Mouse (Mus musculus): ENCODE measurements around the gene Slc22a23. TPM values are rescaled to one million over a fixed set of nuclear protein-coding genes. Genes with fewer than 3 reads are reported as not detected.

Gene Slc22a23
- total and polyA plus RNA-seq, 2 experiments from 2014 or later = 14.9 to 145 TPM

DNA sequence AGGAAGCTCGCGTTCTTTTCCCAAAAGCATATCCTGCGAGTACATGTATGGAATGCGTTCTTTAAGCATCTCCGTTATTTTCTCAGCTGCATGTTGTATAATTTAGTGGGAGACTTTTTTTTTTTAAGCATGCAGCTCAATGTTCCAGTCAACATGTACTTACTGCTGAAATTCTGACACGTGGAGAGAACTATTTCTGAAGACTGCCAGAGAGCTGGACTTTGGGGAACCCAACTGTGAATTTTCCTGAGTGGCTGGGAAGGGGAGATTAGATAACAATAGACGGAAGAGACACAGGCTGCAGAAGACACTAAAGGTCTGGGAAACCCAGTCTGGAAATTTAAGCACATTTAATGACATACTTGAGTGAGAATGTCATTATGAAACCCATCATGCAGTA, 1.3 kb upstream of the Slc22a23 start:
- Histone ChIP-seq H3K27ac (ENCODE audit: low read depth, low read length) (peak overlapping the region; percentile 91; the same call in 1 of the 2 replicates), H3K9ac (replicated peaks; ENCODE audit: low read length, poor library complexity, severe bottlenecking) (0 out of 2 replicates have a peak overlapping the region, but pooled peaks have one; percentile 90)

GRCm38 (mm10) chr13:34344376-34345127, 430 bp downstream of the Slc22a23 start:
- no peaks in the 10 kb centered on the region for H3K27me3 ChIP-seq (ENCODE audit: insufficient read depth, low read length)

More for the DNA sequence above, 1.3 kb upstream of the Slc22a23 start:
- Histone ChIP-seq H3K4me3 (ENCODE audit: low read depth, low read length) (peak overlapping the region; percentile 90), H3K36me3 (ENCODE audit: insufficient read depth, low read length) (no peaks in the 10 kb centered on the region), H3K4me2 (ENCODE audit: low read depth, low read length, poor library complexity, severe bottlenecking) (peak overlapping the region; percentile 91), H3K9me3 (ENCODE audit: low read length) (no peaks in the 10 kb centered on the region), H3K4me1 (ENCODE audit: insufficient read depth, low read length) (peaks cover 12% of the 10 kb centered on the region; the same call in 1 of the 2 replicates), H3K27me3 (ENCODE audit: insufficient read depth, low read length) (no peaks in the 10 kb centered on the region)
- DNase-seq (ENCODE audit: low spot score) (no peak), ATAC-seq (ENCODE audit: low FRiP score) (no peak)
- no peak for TF ChIP-seq CTCF (IDR thresholded peaks at IDR 0.05)
- WGBS = 28% methylated on average over 7 of the region's 7 CpGs

DNA sequence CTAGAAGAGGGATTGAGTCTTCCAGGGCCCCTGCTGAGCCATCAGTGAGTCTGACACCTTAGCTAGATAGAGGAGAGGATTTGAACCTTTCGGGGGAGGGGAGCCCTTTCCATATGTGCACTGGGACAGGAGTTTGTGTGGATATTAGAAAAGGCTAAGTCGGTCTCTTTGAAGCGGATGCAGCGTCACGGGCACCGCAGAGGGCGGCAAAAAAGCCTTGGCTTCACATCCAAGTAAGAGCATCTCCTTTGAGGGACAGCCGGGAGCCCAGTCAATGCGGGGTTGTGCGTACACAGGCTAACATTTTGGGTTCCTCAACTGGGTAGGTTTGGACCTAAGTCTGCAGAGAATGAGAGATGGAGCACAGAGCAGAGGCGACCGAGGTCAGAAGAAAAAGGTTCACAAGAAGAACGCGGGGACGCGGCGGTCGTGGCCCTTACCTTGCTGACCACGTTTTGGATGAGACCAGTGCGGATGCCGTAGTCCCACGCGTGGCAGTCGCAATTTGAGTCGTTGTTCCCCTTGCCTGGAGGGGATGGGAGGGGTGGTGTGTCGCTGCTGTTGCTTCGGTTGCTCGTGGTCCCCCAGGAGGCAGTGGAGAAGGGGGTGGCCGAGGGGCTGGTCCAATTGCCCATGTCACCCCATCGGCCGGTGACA, 1.1 kb downstream of the Slc22a23 start:
- WGBS = under 1% methylated on average over 29 of the region's 31 CpGs
- no peak for TF ChIP-seq CTCF (IDR thresholded peaks at IDR 0.05)
- peak overlapping the region; percentile 90 for H3K4me3 ChIP-seq (ENCODE audit: low read depth, low read length)
- no peaks in the 10 kb centered on the region for H3K27me3 ChIP-seq (ENCODE audit: insufficient read depth, low read length)
- peak overlapping the region; percentile 91 for H3K27ac ChIP-seq (ENCODE audit: low read depth, low read length)
- H3K4me2 ChIP-seq (ENCODE audit: low read depth, low read length, poor library complexity, severe bottlenecking) = peak overlapping the region; percentile 91
- H3K9ac ChIP-seq (replicated peaks; ENCODE audit: low read length, poor library complexity, severe bottlenecking) = peak overlapping the region; percentile 90
- H3K36me3 ChIP-seq (ENCODE audit: insufficient read depth, low read length) = no peaks in the 10 kb centered on the region
- ATAC-seq (ENCODE audit: low FRiP score) (peak; percentile 18), DNase-seq (ENCODE audit: low spot score) (peak; percentile 38)
- H3K9me3 ChIP-seq (ENCODE audit: low read length) = no peaks in the 10 kb centered on the region
- H3K4me1 ChIP-seq (ENCODE audit: insufficient read depth, low read length) = peaks cover 14% of the 10 kb centered on the region

More at GRCm38 (mm10) chr13:34344376-34345127, 430 bp downstream of the Slc22a23 start:
- no peak for TF ChIP-seq CTCF (IDR thresholded peaks at IDR 0.05)
- peak overlapping the region; percentile 91 for H3K4me2 ChIP-seq (ENCODE audit: low read depth, low read length, poor library complexity, severe bottlenecking)
- peak overlapping the region; percentile 90 for H3K4me3 ChIP-seq (ENCODE audit: low read depth, low read length)
- DNase-seq (ENCODE audit: low spot score) (peak; percentile 35), ATAC-seq (ENCODE audit: low FRiP score) (peak; percentile 61)
- H3K36me3 ChIP-seq (ENCODE audit: insufficient read depth, low read length) = no peaks in the 10 kb centered on the region
- H3K27ac ChIP-seq (ENCODE audit: low read depth, low read length) = peak overlapping the region; percentile 91
- peaks cover 14% of the 10 kb centered on the region for H3K4me1 ChIP-seq (ENCODE audit: insufficient read depth, low read length)
- H3K9me3 ChIP-seq (ENCODE audit: low read length) = no peaks in the 10 kb centered on the region
- H3K9ac ChIP-seq (replicated peaks; ENCODE audit: low read length, poor library complexity, severe bottlenecking) = peak overlapping the region; percentile 90
- 0% methylated on average over 26 of the region's 101 CpGs for WGBS

- no peaks in the 10 kb centered on the region for H3K36me3 ChIP-seq (ENCODE audit: insufficient read depth, low read length)
- peak overlapping the region; percentile 90 for H3K4me3 ChIP-seq (ENCODE audit: low read depth, low read length)
- TF ChIP-seq CTCF (IDR thresholded peaks at IDR 0.05) = no peak; the same call in 1 of the 2 replicates
- H3K27ac ChIP-seq (ENCODE audit: low read depth, low read length) = no peak overlapping the region
- peak overlapping the region; percentile 57 for H3K9ac ChIP-seq (replicated peaks; ENCODE audit: low read length, poor library complexity, severe bottlenecking)
- ATAC-seq (ENCODE audit: low FRiP score) (no peak), DNase-seq (ENCODE audit: low spot score) (peak; percentile 18)
- no peaks in the 10 kb centered on the region for H3K27me3 ChIP-seq (ENCODE audit: insufficient read depth, low read length)
- peaks cover 14% of the 10 kb centered on the region for H3K4me1 ChIP-seq (ENCODE audit: insufficient read depth, low read length)
- H3K4me2 ChIP-seq (ENCODE audit: low read depth, low read length, poor library complexity, severe bottlenecking) = peak overlapping the region; percentile 91
- H3K9me3 ChIP-seq (ENCODE audit: low read length) = no peaks in the 10 kb centered on the region
- WGBS = 18% methylated on average over 6 of the region's 6 CpGs
These were observed 2.6 kb downstream of the Slc22a23 start for GRCm38 (mm10) chr13:34342286-34342890.

DNA sequence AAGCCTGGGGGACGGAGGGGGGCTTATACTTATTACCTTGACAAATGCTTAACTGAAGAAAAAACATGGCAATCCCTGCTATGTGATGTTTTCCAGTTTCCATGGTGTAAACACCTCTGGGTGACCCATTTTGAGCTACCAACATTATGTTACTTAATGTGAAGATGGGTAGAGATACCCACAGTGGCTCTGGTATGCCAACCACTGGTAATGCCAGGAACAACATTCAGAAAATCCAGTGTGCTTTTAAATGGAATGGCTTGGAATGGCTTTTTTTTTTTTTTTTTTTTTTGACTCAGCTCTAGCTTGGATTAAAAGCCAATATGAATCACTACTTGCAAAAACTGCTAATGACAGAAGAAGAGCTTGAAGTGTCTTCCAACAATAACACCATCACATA, 8.1 kb downstream of the Slc22a23 start:
- ATAC-seq (ENCODE audit: low FRiP score) = no peak
- H3K9ac ChIP-seq (replicated peaks; ENCODE audit: low read length, poor library complexity, severe bottlenecking) = no peak overlapping the region
- no peak for DNase-seq (ENCODE audit: low spot score)
- no peak overlapping the region for H3K4me2 ChIP-seq (ENCODE audit: low read depth, low read length, poor library complexity, severe bottlenecking)
- H3K27ac ChIP-seq (ENCODE audit: low read depth, low read length) = no peak overlapping the region
- H3K9me3 ChIP-seq (ENCODE audit: low read length) = no peaks in the 10 kb centered on the region
- no peak overlapping the region for H3K4me3 ChIP-seq (ENCODE audit: low read depth, low read length)
- TF ChIP-seq CTCF (IDR thresholded peaks at IDR 0.05) = peak; percentile 16; the same call in 1 of the 2 replicates
- WGBS = 94% methylated on average over 1 of the region's 1 CpGs
- H3K27me3 ChIP-seq (ENCODE audit: insufficient read depth, low read length) = no peaks in the 10 kb centered on the region
- H3K4me1 ChIP-seq (ENCODE audit: insufficient read depth, low read length) = peaks cover 10% of the 10 kb centered on the region
- H3K36me3 ChIP-seq (ENCODE audit: insufficient read depth, low read length) = 0 out of 2 replicates have a peak, but pooled peaks cover 2% of the 10 kb centered on the region

All from midbrain, postnatal 0 days (tissue).